Mouse (Mus musculus): Measurements from ENCODE around the gene Erich3.

- TF ChIP-seq CTCF (conservative IDR thresholded peaks at IDR 0.05; ENCODE audit: low read length) (no peak), NANOG (IDR thresholded peaks at IDR 0.05; ENCODE audit: borderline replicate concordance, low read length) (no peak)
Measured at GRCm38 (mm10) chr3:154811833-154812232, 148.2 kb downstream of the Erich3 start.
